Mouse (Mus musculus) ovary, postnatal 14 days (tissue): ENCODE data around the gene Cfap65.

Experiments
- DNase-seq: peaks from one replicate; pipeline ENCODE4 v3.0.0; 2022; ENCODE audit warnings: low spot score

The Cfap65 gene

GRCm38 (mm10) chr1:74936221-74936830 is 927 bp upstream of the Cfap65 start:
- DNase-seq: no peak

DNA sequence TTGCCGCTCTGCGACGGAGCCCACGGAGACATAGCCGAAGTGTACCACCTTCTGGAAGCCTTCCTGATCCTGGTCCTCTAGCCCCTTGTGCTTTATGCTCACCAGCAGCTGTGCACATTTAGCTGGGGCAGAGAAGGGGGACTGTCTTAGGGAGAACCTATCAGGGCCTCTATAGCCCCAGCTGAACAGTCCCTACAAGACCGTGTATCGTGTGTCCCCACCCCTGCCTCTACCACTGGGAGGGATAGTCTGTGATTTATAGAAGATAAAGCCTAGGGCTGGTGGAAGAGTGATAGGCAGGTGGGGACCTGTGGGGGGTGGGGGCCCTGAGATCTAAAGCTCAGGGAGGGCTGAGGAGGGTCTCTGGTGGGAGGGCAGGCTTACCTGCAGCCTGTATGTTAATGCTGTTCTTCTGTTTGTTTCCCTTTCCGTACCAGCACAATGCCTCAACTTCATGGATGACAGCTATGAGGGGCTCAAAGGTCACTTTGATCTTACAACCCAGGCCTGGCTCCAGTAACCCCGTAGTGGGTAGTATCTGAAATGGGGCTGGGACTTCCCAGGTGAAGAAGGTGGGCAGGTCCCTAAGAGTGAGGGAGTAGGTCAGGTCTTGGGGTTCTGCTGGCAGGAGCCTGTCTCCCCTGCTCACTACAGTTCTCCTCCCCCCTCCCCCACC is 7.6 kb downstream of the Cfap65 start:
- DNase-seq: no peak

GRCm38 (mm10) chr1:74926721-74927120 is 8.7 kb downstream of the Cfap65 start:
- peak; percentile 34 for DNase-seq

GRCm38 (mm10) chr1:74924464-74924863 is 10.9 kb downstream of the Cfap65 start:
- DNase-seq: no peak

GRCm38 (mm10) chr1:74915706-74916105 is 19.7 kb downstream of the Cfap65 start:
- no peak for DNase-seq

GRCm38 (mm10) chr1:74902191-74902590 is 33.2 kb downstream of the Cfap65 start:
- no peak for DNase-seq

DNA sequence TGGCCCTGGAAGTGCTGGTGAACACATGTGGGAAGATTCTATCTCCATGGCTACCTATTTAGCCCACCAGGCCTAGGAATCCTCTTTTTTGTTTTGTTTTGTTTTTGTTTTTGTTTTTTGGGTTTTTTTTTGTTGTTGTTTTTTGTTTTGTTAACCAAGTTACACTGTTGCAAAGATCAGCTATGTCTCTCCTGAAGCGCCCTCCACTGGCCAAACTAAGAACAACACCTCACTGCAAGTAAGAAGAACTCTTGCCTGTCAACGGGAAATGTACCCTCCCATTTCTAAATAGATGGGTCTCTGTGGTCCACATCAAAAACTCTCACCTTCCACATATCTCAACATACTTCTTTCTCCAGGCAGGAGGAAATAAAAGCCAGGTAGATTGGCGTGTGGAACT is 33.7 kb downstream of the Cfap65 start:
- DNase-seq: peak; percentile 38

DNA sequence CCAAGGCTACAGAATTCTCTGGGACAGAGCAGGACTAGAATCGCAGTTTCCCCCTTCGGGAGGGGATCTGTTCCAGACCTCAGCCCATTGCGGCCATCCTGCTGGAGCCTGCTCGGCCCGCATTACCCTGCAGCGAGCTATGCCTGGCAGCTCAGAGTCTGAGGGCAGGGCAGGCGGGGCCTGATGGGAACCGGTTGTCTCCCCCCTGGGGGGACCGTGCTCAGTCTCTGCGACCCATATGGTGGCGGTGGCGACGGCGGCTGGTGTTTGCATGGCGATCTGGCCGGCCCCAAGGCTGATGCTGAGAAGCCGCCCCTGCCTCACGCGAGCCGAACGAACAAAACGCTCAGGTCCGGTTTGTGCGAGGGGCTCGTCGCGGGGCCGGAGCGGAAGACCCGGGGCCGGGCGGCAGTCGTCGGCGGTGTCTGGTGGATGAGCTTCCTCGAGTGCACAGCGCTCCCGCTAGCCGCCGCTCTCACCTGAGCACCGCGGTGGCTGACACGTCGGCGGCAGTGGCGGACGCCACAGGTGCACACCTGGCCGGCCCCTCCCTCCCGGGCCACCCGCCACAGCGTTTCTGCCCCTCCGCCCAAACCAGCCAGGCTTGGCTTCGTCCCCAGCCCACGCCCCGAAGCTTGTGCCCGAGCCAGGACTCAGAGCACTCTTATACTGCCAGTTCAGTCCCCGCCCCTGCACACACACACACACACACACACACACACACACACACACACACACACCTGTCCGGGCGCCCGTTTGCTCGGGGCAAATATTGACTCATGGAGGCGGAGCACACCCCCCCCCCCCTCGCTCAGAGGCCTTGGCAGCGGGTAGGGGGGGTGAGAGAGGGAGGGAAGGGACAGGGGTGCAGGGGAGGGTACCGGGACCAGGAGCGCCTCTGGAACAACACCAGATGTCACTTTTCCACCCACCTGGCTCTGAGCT is 34.8 kb downstream of the Cfap65 start:
- DNase-seq: peak; percentile 18

GRCm38 (mm10) chr1:74898656-74899431 is 36.6 kb downstream of the Cfap65 start:
- no peak for DNase-seq

DNA sequence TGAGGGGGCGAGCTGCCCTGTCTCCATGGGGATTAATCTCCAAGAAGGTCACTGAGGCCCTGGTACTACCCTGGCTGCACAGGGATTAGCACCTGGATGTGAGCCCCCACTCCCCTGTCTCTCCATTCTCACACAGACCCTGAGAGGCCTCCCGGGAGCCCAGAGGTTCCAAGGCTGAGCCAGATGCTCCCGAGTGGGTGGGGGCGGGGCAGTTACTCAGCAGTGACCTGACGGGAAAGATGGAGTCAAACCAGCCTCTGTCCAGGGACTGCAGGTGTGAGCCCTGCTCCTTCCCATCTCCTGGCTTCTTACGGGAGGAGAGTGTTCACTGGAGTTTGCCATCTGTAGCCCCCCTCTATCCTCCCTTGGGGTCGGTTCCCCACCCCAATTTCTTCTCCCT is 37.4 kb downstream of the Cfap65 start:
- DNase-seq: no peak

- peak; percentile 49 for DNase-seq
These were observed 40.4 kb downstream of the Cfap65 start for GRCm38 (mm10) chr1:74894966-74895365.

DNA sequence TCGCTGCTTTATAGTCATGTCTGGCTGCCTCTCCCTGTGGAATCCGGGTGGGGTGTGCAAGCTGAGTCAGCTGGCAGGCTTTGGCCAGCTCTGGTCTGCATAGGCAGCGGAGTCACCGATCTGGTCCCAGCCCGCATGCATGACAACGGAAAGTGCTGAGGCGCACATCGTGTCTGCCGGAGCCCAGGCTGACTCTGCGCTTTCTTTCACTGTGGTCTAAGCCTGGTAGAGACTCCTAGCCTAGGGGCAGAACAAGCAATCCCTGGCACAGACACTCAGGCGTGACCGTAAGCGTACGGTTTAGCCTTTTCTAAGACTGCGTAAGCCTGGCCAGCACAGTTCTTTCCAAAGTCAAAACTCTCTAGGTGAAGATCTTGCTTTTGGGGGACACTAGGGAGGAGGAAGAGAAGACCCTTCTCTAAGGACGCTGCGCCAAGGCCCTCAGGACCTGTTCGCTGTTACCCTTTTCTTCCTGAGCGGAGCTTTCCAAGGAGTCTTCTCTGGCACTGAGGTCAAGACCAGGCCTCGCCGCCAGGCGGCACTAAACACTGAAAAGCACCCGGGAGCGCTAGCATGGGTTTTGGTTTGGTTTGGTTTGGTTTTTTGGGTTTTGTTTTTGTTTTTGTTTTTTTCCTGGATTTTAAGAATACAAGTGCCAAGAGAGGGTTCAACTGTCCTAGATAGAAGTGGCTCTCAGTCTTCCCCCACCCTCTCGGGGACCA is 42.1 kb downstream of the Cfap65 start, which contains the start of gene Cryba2:
TSS of gene Cryba2 (minus strand) at position 10 of the 722 bp plus-strand sequence.
- DNase-seq: peak; percentile 18

DNA sequence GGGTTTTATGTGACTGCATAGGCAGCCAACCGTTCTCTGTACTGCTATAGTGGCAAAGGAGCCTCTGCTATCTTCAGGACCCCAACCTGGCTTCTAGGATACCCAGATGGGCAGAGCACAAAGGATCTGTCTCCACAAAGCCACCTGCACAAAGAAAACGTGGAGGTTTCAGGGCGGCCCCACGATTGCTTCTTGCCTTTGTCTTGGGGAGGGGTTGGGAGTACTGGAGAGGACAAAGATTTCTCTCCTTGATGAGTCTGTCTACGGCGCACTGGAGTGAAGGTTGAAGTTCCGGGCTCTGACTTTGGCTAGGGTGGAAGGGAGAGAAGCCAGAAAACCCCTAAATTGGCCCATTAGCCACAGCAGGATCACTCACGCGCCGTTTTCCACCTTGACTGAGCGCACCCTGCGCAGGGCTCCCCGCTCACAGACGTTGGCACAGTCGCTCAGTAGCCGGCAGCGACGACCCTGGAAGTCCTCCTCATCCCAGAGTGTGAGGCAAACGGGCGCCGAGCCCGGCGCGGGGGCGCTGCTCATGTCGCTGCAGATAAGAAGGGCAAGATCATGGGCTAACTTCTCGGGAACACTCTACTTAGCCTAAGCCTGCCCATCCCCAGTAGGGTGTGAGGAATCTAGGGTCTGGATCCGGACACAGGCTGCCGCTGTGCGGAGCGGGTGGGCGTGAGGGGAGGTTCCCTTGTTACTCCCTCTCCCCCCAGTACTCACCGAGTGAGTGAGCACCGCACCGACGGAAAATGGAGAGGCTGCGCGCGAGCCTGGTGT is 42.9 kb downstream of the Cfap65 start:
- no peak for DNase-seq

- DNase-seq: peak; percentile 35
These were observed 43.9 kb downstream of the Cfap65 start for GRCm38 (mm10) chr1:74891513-74891912.

DNA sequence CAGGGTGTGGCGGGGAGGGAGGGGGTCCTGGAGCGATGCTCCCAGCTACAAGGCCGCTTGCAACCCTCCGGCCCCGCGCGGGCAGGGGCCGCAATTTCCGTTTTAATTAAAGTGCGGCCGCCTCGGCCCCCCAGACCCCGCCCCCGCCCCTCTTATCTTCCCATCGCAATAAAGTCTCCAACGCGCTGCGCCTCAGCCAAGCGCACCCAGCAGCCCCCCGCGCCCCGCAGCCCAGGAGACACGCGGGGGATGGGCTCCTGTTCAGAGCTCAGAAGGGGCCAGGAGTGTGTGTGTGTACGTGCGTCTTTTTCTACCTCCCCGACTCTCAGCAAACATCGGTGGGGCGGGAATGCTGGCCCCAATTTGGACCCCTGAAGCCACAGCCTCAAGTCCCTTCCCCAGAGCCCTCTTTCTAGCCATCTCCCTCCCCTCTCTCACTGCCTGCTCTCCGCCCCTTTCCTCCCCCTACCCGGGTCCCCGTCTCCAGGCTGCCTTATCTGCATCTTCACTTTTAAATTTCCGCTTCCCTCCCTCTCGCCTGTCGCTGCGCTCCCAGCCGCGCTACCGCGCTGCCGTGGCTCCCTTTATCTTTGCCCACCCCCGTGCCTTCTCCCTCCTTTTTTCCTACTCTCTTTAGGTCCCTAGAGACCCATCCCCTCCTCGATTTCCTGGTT is 49.9 kb downstream of the Cfap65 start, which contains the start of gene Fev:
TSS of gene Fev (minus strand) at position 51 of the 674 bp plus-strand sequence.
- no peak for DNase-seq

DNA sequence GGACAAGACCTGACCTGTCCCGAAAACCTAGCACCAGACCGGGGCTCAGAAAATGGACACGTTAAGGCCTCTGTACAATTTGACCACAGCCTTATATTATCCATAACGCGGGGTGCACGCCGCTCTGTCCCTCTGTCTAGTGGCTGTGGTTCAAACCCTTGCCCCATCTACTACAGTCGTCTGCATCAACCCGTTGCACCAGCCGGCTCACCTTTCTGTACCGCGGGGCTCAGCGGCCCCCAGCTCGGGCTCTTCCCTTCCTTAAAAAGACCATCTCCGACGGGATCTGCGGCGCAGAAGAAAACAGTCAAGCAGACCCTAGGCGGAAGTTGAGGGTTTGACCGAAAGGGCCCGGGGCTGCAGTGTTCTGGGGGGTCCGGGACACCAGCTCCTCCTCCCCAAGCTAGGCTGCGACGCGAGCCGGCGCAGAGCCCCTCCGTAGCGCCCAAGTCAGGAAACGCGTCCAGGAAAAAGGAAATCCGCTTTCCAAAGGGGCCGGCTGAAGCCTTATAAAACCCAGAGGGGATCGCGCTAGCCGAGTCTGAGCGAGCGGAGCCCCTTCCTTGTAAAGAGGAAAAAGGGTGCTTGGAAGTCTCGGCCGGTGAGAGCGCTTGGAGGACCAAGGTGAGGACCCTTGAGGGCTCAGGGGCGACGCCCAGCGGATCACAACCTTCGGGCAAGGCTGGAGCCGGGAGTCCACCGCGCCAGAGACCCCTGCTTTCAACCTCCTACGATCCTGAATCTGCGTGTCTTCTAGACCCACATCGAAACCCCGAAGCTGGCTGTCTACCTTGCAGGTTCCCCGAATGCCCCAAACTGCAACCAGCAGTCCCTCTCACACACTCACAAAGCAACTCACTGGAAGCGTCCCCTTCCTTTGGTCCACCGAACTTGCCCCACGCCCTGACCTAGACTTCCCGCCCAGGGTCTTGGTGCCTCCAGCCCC is 50.9 kb downstream of the Cfap65 start:
- DNase-seq: no peak

- DNase-seq: no peak
These were observed 52.0 kb downstream of the Cfap65 start for GRCm38 (mm10) chr1:74883441-74883840.

- DNase-seq: no peak
These were observed 52.6 kb downstream of the Cfap65 start for GRCm38 (mm10) chr1:74882828-74883227.
